Mouse (Mus musculus) heart, postnatal 10 days (tissue): ENCODE results near the gene Tmprss11g. TPM values are rescaled to one million over a fixed set of nuclear protein-coding genes. Genes with fewer than 3 reads are reported as not detected.

Experiments
- DNase-seq, 2 experiments: peaks; one replicate each; pipeline ENCODE4 v3.0.0; 2021
- intact Hi-C: fragments of 180-260 bp; cut with DNase I; formaldehyde crosslinking; loops from one replicate; pipeline ENCODE4 v1.15.1; 2025
- total RNA-seq, 2 experiments: library from RNA; stranded (reverse); gene quantifications; 2 replicates each; pipeline ENCODE4 v1.2.3; 2021

Tmprss11g gene
- not detected for total RNA-seq

- no peak for DNase-seq
- intact Hi-C loops = no loop called here
Observed at GRCm38 (mm10) chr5:86518500-86518899, at the start of gene Tmprss11g. TSS of gene Tmprss11g (minus strand) at chr5:86518600.

GRCm38 (mm10) chr5:86546693-86547092 is 28.3 kb upstream of the Tmprss11g start:
- intact Hi-C loops = no loop called here
- no peak for DNase-seq

DNA sequence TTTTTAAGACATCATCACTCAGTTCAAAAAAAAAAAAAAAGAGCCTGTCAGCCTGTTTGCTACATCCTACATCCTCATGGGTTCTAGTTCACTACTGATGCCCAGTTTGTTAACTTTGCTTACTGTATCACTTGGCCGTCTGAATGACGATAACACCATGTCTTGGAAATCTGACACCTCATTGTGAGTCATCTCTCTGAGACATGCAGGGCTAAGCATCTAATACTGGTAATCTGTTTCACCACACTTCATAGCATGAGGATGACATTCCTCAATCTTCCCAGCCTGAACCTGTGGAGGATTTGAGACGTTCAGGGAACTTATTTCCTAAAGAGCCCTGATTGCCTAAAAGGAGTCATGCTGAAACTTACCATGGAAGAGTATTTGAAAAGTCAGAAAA is 22.2 kb upstream of the Tmprss11g start:
- intact Hi-C loops = loop anchor here (2.0 kb wide), 1 partner anchor 22 kb away; no protein-coding TSS in a partner anchor
- no peak for DNase-seq

- intact Hi-C loops = no loop called here
- no peak for DNase-seq
Observed at GRCm38 (mm10) chr5:86528725-86529124, 10.3 kb upstream of the Tmprss11g start.

GRCm38 (mm10) chr5:86511538-86511937 is 6.9 kb downstream of the Tmprss11g start:
- intact Hi-C loops = no loop called here
- DNase-seq = no peak

GRCm38 (mm10) chr5:86493453-86493852 is 24.9 kb downstream of the Tmprss11g start:
- DNase-seq = no peak
- intact Hi-C loops = no loop called here

DNA sequence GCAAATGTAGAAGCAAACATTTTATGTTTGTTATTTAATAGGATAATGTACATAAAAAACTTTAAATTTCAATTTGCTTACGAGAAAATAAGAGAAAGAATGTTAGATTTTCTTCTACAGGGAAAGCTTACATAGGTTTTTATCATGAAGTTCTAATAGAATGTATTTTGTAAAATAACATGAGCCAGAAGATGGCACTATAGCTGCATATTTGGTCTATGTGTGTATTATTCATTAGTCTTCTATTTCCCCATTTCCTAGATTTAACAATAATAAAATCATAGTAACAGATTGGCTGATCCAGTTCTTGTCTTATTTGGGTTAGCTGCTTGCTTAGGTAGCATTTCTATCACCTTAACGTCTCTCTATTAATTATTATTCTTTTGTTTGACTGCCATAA is 35.8 kb downstream of the Tmprss11g start:
- intact Hi-C loops = loop anchor here (2.0 kb wide), 1 partner anchor 166 kb away; no protein-coding TSS in a partner anchor
- DNase-seq = no peak

DNA sequence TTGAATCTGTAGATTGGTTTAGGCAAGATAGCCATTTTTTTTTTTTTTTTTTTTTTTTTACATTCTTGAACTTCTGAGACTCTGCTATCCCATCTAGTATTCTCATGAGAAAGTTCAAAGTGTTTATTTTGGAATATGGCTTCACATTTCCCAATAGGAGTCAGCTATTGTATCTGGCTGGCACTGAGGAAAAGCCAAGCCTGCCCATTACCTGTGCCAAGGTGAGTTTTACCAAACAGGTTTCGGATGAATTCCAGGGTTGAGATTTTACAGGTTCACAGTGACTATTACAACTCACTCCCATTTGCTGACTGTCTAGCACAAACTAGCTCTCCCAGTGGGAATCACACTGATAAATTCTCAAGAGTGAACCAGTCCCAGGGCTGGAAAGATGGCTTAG is 36.4 kb downstream of the Tmprss11g start:
- intact Hi-C loops = loop anchor here (2.0 kb wide), 1 partner anchor 167 kb away; no protein-coding TSS in a partner anchor
- no peak for DNase-seq

- intact Hi-C loops = no loop called here
- no peak for DNase-seq
Observed at GRCm38 (mm10) chr5:86473859-86474258, 44.5 kb downstream of the Tmprss11g start.

DNA sequence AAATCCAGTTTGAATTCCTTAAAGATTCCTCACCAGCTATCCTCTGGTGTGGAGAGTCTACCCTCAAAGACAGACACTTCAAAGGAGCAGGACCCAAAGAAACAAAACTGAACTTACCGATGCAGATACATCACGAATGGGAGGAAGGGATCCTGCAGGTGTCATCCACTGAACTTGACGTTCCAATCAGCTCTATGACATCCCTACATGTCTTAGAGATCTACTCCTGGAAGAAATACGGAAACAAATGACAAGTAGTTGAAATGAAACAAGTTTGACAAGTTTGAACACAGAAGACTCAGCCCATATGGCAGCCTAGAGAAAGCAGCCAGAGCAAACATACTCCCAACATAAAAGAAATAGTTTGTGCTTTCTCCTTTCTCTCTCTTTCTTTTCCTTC is 49.5 kb downstream of the Tmprss11g start, which contains the start of gene Tmprss11a:
Gene Tmprss11a, minus strand, starts transcription at position 101 of the 400 bp plus-strand sequence.
- no peak for DNase-seq
- intact Hi-C loops = no loop called here

GRCm38 (mm10) chr5:86439306-86439705 is 79.1 kb downstream of the Tmprss11g start:
- intact Hi-C loops = loop anchor here (10.0 kb wide), 1 partner anchor 205 kb away; no protein-coding TSS in a partner anchor

DNA sequence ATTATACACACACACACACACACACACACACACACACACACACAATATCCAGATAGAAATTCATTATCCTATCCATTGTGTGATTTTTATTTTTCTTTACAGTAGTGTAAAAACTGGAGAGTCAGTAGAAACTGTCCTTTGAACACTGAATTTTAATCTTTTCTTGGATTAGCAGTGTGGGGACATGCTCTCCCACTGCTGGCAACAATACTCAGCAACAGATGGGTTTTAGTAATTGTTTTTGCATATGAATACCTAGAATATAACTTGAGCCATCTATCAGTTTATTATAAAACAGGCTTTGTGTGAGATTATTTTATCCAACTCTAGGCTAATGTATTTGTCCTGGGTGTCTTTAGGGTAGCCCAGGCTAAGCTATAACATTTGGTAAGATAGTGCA is 79.9 kb downstream of the Tmprss11g start:
- intact Hi-C loops = loop anchor here (10.0 kb wide), 1 partner anchor 206 kb away; no protein-coding TSS in a partner anchor
- DNase-seq = no peak

More at GRCm38 (mm10) chr5:86439306-86439705, 79.1 kb downstream of the Tmprss11g start:
- DNase-seq = no peak

Other genes with a start within 250 kb of the Tmprss11g start
- gene Tmprss11c, start 229.3 kb downstream of the Tmprss11g start, total RNA-seq = not detected
- gene Tmprss11d, start 145.2 kb downstream of the Tmprss11g start, total RNA-seq = not detected
- not detected for gene Tmprss11a, start 49.6 kb downstream of the Tmprss11g start, total RNA-seq
- gene Tmprss11f, start 113.8 kb upstream of the Tmprss11g start, total RNA-seq = not detected
- not detected for gene Tmprss11b, start 157.8 kb upstream of the Tmprss11g start, total RNA-seq
- gene Tmprss11e, start 227.2 kb upstream of the Tmprss11g start, total RNA-seq = not detected